Mouse (Mus musculus) ES-E14 (cell line): ENCODE results near the gene Ostm1. TPM values are rescaled to one million over a fixed set of nuclear protein-coding genes. Genes with fewer than 3 reads are reported as not detected.
A peak's percentile ranks its signal among the peaks of the same experiment; 100 is the strongest.

Experiments
- DNase-seq: peaks from one replicate; pipeline ENCODE4 v3.0.0-alpha.2; 2013; ENCODE audit warnings: low read depth, low spot score
- H3K27ac ChIP-seq: 2 replicates; pipeline ENCODE4 v1.5.1; 2012; ENCODE audit warnings: low read depth, mild to moderate bottlenecking, low read length, moderate library complexity, mixed read lengths; ENCODE audit not compliant: poor library complexity, insufficient read depth, severe bottlenecking
- H3K36me3 ChIP-seq: 2 replicates; pipeline ENCODE4 v1.6.1; 2012; ENCODE audit warnings: mild to moderate bottlenecking, low read length, moderate library complexity, mixed read lengths; ENCODE audit not compliant: control insufficient read depth, poor library complexity, insufficient read depth, severe bottlenecking
- H3K4me1 ChIP-seq, 2 experiments: fragments of 150-350 bp in 1 of 2; sonication (generic) in 1 of 2; 2 replicates each; pipeline ENCODE4 v1.6.1; 2012; ENCODE audit warnings: low read length in 2 of 2, mild to moderate bottlenecking in 1 of 2, mixed read lengths in 1 of 2; ENCODE audit not compliant: control insufficient read depth in 2 of 2, insufficient read depth in 2 of 2, poor library complexity in 1 of 2
- H3K4me3 ChIP-seq, 2 experiments: fragments of 150-350 bp in 1 of 2; sonication (generic) in 1 of 2; 2 replicates each; pipeline ENCODE4 v1.5.1; 2012; ENCODE audit warnings: low read length in 2 of 2, low read depth in 1 of 2, mild to moderate bottlenecking in 1 of 2, mixed read lengths in 1 of 2; ENCODE audit not compliant: insufficient read depth in 1 of 2, poor library complexity in 1 of 2, severe bottlenecking in 1 of 2
- H3K9ac ChIP-seq: 2 replicates; pipeline ENCODE4 v1.6.1; 2012; ENCODE audit warnings: low read depth, mild to moderate bottlenecking, low read length, mixed read lengths; ENCODE audit not compliant: poor library complexity, insufficient read depth, severe bottlenecking
- H3K9me3 ChIP-seq: fragments of 150-350 bp; sonication (generic); 2 replicates; pipeline ENCODE4 v1.6.1; 2012; ENCODE audit warnings: low read depth, mild to moderate bottlenecking, low read length; ENCODE audit not compliant: control insufficient read depth, insufficient read depth
- CHD2 ChIP-seq: IDR thresholded peaks from 2 replicates; pipeline ENCODE4 v1.6.1; 2014; ENCODE audit warnings: mild to moderate bottlenecking, low read depth, low read length, inconsistent platforms
- HCFC1 ChIP-seq: IDR thresholded peaks from 2 replicates; pipeline ENCODE4 v1.6.1; 2012; ENCODE audit warnings: low read length, inconsistent platforms, borderline replicate concordance; ENCODE audit not compliant: insufficient read depth
- MAFK ChIP-seq: IDR thresholded peaks from 2 replicates; pipeline ENCODE4 v1.6.1; 2014; ENCODE audit warnings: mild to moderate bottlenecking, low read depth, low read length, inconsistent platforms; ENCODE audit not compliant: insufficient read depth
- ZC3H11A ChIP-seq: IDR thresholded peaks from 2 replicates; pipeline ENCODE4 v1.6.1; 2012; ENCODE audit warnings: low read depth, mild to moderate bottlenecking, inconsistent platforms, low read length, borderline replicate concordance
- ZNF384 ChIP-seq: IDR thresholded peaks from 2 replicates; pipeline ENCODE4 v1.6.1; 2012; ENCODE audit warnings: low read depth, low read length, inconsistent platforms
- in situ Hi-C, 2 experiments: fragments of 600-800 bp; cut with MboI; formaldehyde crosslinking; loops; one replicate each; pipeline ENCODE4 v1.15.1; 2025; ENCODE audit warnings: low sequenced_read_pairs in 2 of 2, inconsistent platforms in 1 of 2; ENCODE audit not compliant: unreplicated experiment in 2 of 2
- total RNA-seq: library from RNA; depleted of rRNA; stranded (reverse); fragments of 300-350 nt; gene quantifications from 2 replicates; pipeline ENCODE4 v1.2.3, GENCODE M21; 2012

The Ostm1 gene
- total RNA-seq, 1 experiment = 19.7 TPM

DNA sequence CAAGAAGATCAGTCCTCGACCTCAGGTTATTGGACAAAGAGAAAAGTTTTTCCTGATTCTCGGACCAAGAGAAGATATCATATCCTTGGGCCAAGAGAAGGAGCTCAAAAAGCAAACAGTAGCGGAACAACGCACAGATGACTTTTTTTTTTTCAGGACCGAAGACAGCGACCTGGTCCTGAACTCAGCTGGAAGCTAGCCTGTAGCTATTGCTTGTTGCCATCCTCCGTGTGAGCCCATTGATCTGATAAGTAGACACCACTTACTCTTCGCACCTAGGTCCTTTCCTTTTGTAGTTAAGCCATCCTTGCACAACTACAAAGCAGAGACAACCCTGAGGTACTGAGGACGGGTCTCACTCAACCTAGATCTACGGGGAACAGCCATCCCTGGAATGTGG is 9.0 kb upstream of the Ostm1 start:
- H3K9ac ChIP-seq = no peak overlapping the region
- no peak overlapping the region for H3K4me3 ChIP-seq
- H3K9me3 ChIP-seq = no peaks in the 10 kb centered on the region
- no peaks in the 10 kb centered on the region for H3K36me3 ChIP-seq
- H3K27ac ChIP-seq = no peak overlapping the region
- H3K4me1 ChIP-seq = peaks cover 0 to 5% of the 10 kb centered on the region in 2 experiments; a peak in 1 of 4 replicates
- no peak for DNase-seq
- in situ Hi-C loops = no loop called here
- TF ChIP-seq HCFC1 = no peak
- peak; percentile 97 for TF ChIP-seq ZNF384

DNA sequence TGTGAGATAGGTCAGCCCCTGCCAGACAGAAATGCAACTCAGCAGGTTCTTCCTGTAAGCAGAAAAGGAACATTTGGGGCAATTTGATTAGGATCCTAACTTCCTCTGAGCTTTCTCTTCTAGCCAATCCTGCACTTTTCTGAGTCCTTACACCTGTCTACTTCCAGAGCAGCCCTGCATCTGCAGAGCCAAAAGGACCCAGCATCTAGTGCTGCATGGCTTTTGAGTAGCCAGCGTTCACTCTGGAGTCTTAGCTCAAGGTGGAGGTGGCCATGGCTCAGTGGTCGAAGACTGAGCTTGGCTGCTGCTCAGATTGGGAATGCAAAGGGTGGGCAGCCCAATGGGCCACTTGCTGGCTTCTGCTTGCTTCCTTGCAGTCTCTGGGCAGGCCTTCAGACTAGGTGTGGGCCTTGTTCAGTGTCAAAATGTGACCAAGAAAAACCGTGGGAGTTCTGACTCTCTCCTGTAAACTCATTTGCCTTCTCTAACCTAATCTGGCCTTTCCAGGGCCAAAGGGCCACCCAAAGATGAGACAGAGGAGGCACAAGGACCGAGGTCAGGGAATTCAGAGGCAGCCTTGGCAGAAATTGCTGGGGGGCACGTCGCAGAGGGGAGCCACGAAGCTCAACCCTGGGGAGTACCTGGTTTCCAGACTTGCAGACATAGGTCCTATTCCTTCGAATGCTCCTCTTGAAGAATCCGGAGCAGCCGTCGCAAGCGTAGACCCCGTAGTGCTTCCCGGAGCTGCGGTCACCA is 5.9 kb upstream of the Ostm1 start:
- H3K4me1 ChIP-seq = peaks cover 0 to 3% of the 10 kb centered on the region in 2 experiments; a peak in 1 of 4 replicates
- H3K4me3 ChIP-seq = no peak overlapping the region
- in situ Hi-C loops = no loop called here
- no peak for TF ChIP-seq CHD2
- no peak for TF ChIP-seq ZNF384
- TF ChIP-seq HCFC1 = no peak
- TF ChIP-seq MAFK = no peak
- no peak for TF ChIP-seq ZC3H11A
- H3K9ac ChIP-seq = no peak overlapping the region
- no peak for DNase-seq
- H3K9me3 ChIP-seq = no peaks in the 10 kb centered on the region
- H3K27ac ChIP-seq = no peak overlapping the region
- no peaks in the 10 kb centered on the region for H3K36me3 ChIP-seq

DNA sequence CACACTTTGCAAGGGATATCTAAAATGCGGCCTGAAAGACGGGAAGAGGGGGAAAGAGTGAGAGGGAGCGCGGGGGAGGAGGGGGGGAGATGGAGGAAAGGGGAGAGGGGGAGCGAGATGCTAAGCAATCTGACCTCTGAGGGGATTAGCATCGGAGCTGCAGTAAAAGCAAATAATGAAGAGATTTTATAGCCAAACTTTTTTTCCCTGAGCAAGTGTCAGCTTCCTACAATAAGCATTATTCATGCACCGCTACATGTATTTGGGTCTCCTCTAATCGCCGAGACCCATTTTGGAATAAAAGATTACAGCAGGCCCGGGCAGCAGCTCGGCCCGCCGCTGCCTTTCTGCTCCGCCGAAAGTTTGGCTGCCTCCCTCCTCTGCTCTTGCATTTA is 5.3 kb upstream of the Ostm1 start:
- no peak overlapping the region for H3K27ac ChIP-seq
- no peak overlapping the region for H3K9ac ChIP-seq
- no peak for TF ChIP-seq CHD2
- no peak for TF ChIP-seq HCFC1
- TF ChIP-seq MAFK = no peak
- no peak for TF ChIP-seq ZNF384
- no peak for TF ChIP-seq ZC3H11A
- in situ Hi-C loops = no loop called here
- H3K4me3 ChIP-seq = no peak overlapping the region
- no peaks in the 10 kb centered on the region for H3K9me3 ChIP-seq
- H3K36me3 ChIP-seq = no peaks in the 10 kb centered on the region
- H3K4me1 ChIP-seq = peaks cover 0 to 2% of the 10 kb centered on the region in 2 experiments; a peak in 1 of 4 replicates
- DNase-seq = no peak

GRCm38 (mm10) chr10:42578698-42579474 is 4.7 kb upstream of the Ostm1 start:
- Histone ChIP-seq H3K9me3 (no peaks in the 10 kb centered on the region), H3K9ac (no peak overlapping the region), H3K4me3 (no peak overlapping the region; a peak in 1 of 4 replicates), H3K27ac (no peak overlapping the region), H3K36me3 (no peaks in the 10 kb centered on the region), H3K4me1 (peaks cover 0 to 2% of the 10 kb centered on the region in 2 experiments; a peak in 1 of 4 replicates)
- DNase-seq = no peak
- in situ Hi-C loops = no loop called here
- TF ChIP-seq CHD2 = no peak
- no peak for TF ChIP-seq MAFK
- no peak for TF ChIP-seq HCFC1
- TF ChIP-seq ZNF384 = no peak
- no peak for TF ChIP-seq ZC3H11A
